Mouse (Mus musculus): ENCODE results near the gene Kif1b. TPM values are rescaled to one million over a fixed set of nuclear protein-coding genes. Genes with fewer than 3 reads are reported as not detected.

The Kif1b gene
- total and polyA plus RNA-seq, 3 experiments = 10.0 to 27.6 (median 17.0) TPM

GRCm38 (mm10) chr4:149345873-149346272 is 38.4 kb upstream of the Kif1b start:
- no peaks in the 10 kb centered on the region for H3K27me3 ChIP-seq (replicated peaks)
- no peaks in the 10 kb centered on the region; the same call in 1 of the 2 replicates for H3K79me2 ChIP-seq (replicated peaks; ENCODE audit: control insufficient read depth, extremely low read depth, insufficient read depth, poor library complexity, severe bottlenecking)
- no peak overlapping the region for H3K4me2 ChIP-seq (ENCODE audit: insufficient read depth, low read depth, poor library complexity, severe bottlenecking)
- H3K9me3 ChIP-seq (replicated peaks; ENCODE audit: low read length) = no peaks in the 10 kb centered on the region
- TF ChIP-seq ZKSCAN1 (IDR thresholded peaks at IDR 0.05; ENCODE audit: borderline replicate concordance, low read depth, low read length) = no peak
- no peak for TF ChIP-seq CHD1 (IDR thresholded peaks at IDR 0.05; ENCODE audit: low read depth, low read length)
- no peak for TF ChIP-seq ZMIZ1 (IDR thresholded peaks at IDR 0.05; ENCODE audit: low read depth, low read length)
- no peak for TF ChIP-seq ZNF384 (IDR thresholded peaks at IDR 0.05; ENCODE audit: low read depth, low read length)
- TF ChIP-seq JUND (conservative IDR thresholded peaks at IDR 0.05; ENCODE audit: low read depth, low read length) = no peak
- TF ChIP-seq MAZ (IDR thresholded peaks at IDR 0.05; ENCODE audit: low read depth, low read length) = no peak
- no peak for TF ChIP-seq ELF1 (IDR thresholded peaks at IDR 0.05; ENCODE audit: low read depth, low read length)
- TF ChIP-seq CHD2 (IDR thresholded peaks at IDR 0.05; ENCODE audit: low read length) = no peak
- TF ChIP-seq TBP (conservative IDR thresholded peaks at IDR 0.05; ENCODE audit: low read depth, low read length) = no peak
- TF ChIP-seq CTCF (conservative IDR thresholded peaks at IDR 0.05 in 1 of 2, IDR thresholded peaks at IDR 0.05 in 1 of 2; ENCODE audit: low read depth in 2 of 2, low read length in 2 of 2) = no peak
- no peak for TF ChIP-seq NRF1 (IDR thresholded peaks at IDR 0.05; ENCODE audit: low read depth, low read length)
- TF ChIP-seq SMC3 (IDR thresholded peaks at IDR 0.05; ENCODE audit: low read depth, low read length) = no peak
- no peak for TF ChIP-seq POLR2A (IDR thresholded peaks at IDR 0.05; ENCODE audit: low read depth, low read length)
- TF ChIP-seq RCOR1 (conservative IDR thresholded peaks at IDR 0.05; ENCODE audit: low read depth, low read length) = no peak
- dilution Hi-C loops (cut with MboI; ENCODE audit: extremely low pct_ligation_motif_present, extremely low pct_unique_long_range_greater_than_20kb, low sequenced_read_pairs) (no loop called here), in situ Hi-C loops (cut with MboI; ENCODE audit: low pct_ligation_motif_present, low pct_unique_long_range_greater_than_20kb, low sequenced_read_pairs) (no loop called here)
- H3K9ac ChIP-seq (ENCODE audit: insufficient read depth, low read depth) = no peak overlapping the region
- H3K4me1 ChIP-seq (ENCODE audit: control insufficient read depth in 1 of 2, insufficient read depth in 2 of 2) = peaks cover 2 to 21% of the 10 kb centered on the region in 2 experiments; a peak in 3 of 4 replicates
- H3K36me3 ChIP-seq (replicated peaks in 1 of 2; ENCODE audit: control insufficient read depth in 1 of 2, insufficient read depth in 1 of 2, low read length in 1 of 2) = peaks cover 73 to 95% of the 10 kb centered on the region in 2 experiments
- H3K4me3 ChIP-seq (replicated peaks in 1 of 3; ENCODE audit: low read depth in 2 of 3, low read length in 2 of 3, poor library complexity in 1 of 3) = no peak overlapping the region
- no peak overlapping the region for H3K27ac ChIP-seq (ENCODE audit: insufficient read depth, low read depth)
- DNase-seq (ENCODE audit: extremely low read depth) = no peak

DNA sequence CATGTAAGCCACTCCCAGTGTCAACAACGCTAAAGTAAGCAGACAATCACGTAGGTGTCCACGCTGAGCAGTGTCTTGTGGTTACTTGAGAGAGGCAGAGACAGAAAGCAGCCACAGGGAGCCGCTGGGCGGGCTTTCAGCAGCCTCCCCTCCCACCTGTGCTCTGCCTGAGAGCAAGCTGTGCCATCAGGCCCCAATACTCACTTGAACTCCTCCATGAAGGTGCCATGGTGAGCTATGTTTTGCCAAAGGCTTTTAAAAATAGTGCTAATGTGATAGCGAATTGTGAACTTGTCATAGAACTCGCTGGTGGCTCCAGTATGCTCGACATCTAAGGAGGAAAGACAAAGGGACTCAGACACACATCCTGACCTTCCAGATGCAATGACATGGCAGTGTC is 36.8 kb upstream of the Kif1b start:
- dilution Hi-C loops (cut with MboI; ENCODE audit: extremely low pct_ligation_motif_present, extremely low pct_unique_long_range_greater_than_20kb, low sequenced_read_pairs) = no loop called here
- H3K4me2 ChIP-seq (ENCODE audit: insufficient read depth, low read depth, poor library complexity, severe bottlenecking) = no peak overlapping the region

More for the DNA sequence above, 36.8 kb upstream of the Kif1b start:
- Histone ChIP-seq H3K36me3 (replicated peaks in 1 of 2; ENCODE audit: control insufficient read depth in 1 of 2, insufficient read depth in 1 of 2, low read length in 1 of 2) (peaks cover 60 to 92% of the 10 kb centered on the region in 2 experiments), H3K9me3 (replicated peaks; ENCODE audit: low read length) (no peaks in the 10 kb centered on the region), H3K79me2 (replicated peaks; ENCODE audit: control insufficient read depth, extremely low read depth, insufficient read depth, poor library complexity, severe bottlenecking) (no peaks in the 10 kb centered on the region; the same call in 1 of the 2 replicates), H3K27ac (ENCODE audit: insufficient read depth, low read depth) (no peak overlapping the region), H3K9ac (ENCODE audit: insufficient read depth, low read depth) (no peak overlapping the region), H3K27me3 (replicated peaks) (no peaks in the 10 kb centered on the region), H3K4me1 (ENCODE audit: control insufficient read depth in 1 of 2, insufficient read depth in 2 of 2) (peaks cover 14 to 35% of the 10 kb centered on the region in 2 experiments), H3K4me3 (replicated peaks in 1 of 3; ENCODE audit: low read depth in 2 of 3, low read length in 2 of 3, poor library complexity in 1 of 3) (no peak overlapping the region)
- in situ Hi-C loops (cut with MboI; ENCODE audit: low pct_ligation_motif_present, low pct_unique_long_range_greater_than_20kb, low sequenced_read_pairs) = no loop called here
- TF ChIP-seq ZNF384 (IDR thresholded peaks at IDR 0.05; ENCODE audit: low read depth, low read length) (no peak), MAFK (IDR thresholded peaks at IDR 0.05; ENCODE audit: insufficient replicate concordance, low read length) (no peak), USF2 (conservative IDR thresholded peaks at IDR 0.05; ENCODE audit: low read depth, low read length) (no peak), MEF2A (IDR thresholded peaks at IDR 0.05; ENCODE audit: borderline replicate concordance, low read depth, low read length) (no peak), MYC (IDR thresholded peaks at IDR 0.05; ENCODE audit: low read depth, low read length) (no peak), SMC3 (IDR thresholded peaks at IDR 0.05; ENCODE audit: low read depth, low read length) (no peak), PAX5 (IDR thresholded peaks at IDR 0.05; ENCODE audit: low read length) (no peak), CTCF (conservative IDR thresholded peaks at IDR 0.05 in 1 of 2, IDR thresholded peaks at IDR 0.05 in 1 of 2; ENCODE audit: low read depth in 2 of 2, low read length in 2 of 2) (no peak), TBP (conservative IDR thresholded peaks at IDR 0.05; ENCODE audit: low read depth, low read length) (no peak), MXI1 (IDR thresholded peaks at IDR 0.05; ENCODE audit: low read depth, low read length) (no peak), ELF1 (IDR thresholded peaks at IDR 0.05; ENCODE audit: low read depth, low read length) (no peak), ZC3H11A (IDR thresholded peaks at IDR 0.05; ENCODE audit: low read depth, low read length) (no peak), CHD2 (IDR thresholded peaks at IDR 0.05; ENCODE audit: low read length) (no peak), NELFE (IDR thresholded peaks at IDR 0.05; ENCODE audit: low read depth, low read length) (no peak), GABPA (IDR thresholded peaks at IDR 0.05; ENCODE audit: insufficient replicate concordance, low read depth, low read length) (no peak), MAZ (IDR thresholded peaks at IDR 0.05; ENCODE audit: low read depth, low read length) (no peak)
- DNase-seq (ENCODE audit: extremely low read depth) = no peak
